Mouse (Mus musculus) lung, postnatal 0 days (tissue): ENCODE measurements around the gene Cyb5rl. TPM values are rescaled to one million over a fixed set of nuclear protein-coding genes. Genes with fewer than 3 reads are reported as not detected.

Source experiments
- ATAC-seq: fragments of 200-750 bp; cut with Nextera tagmentation; 2 replicates; pipeline ENCODE4 v1.8.0; 2017; ENCODE audit warnings: moderate library complexity
- DNase-seq: peaks from one replicate; pipeline ENCODE4 v3.0.0-alpha.2; 2016; ENCODE audit warnings: low spot score
- H3K27ac ChIP-seq: fragments of 300-500 bp; sonication (generic); 2 replicates; pipeline ENCODE4 v1.5.1; 2014; ENCODE audit warnings: antibody characterized with exemption, mild to moderate bottlenecking, low read length, mixed read lengths
- H3K27me3 ChIP-seq: fragments of 300-500 bp; sonication (generic); replicated peaks from 2 replicates; pipeline ENCODE4 v1.6.1; 2014; ENCODE audit warnings: low read length, mixed read lengths; ENCODE audit not compliant: insufficient read depth
- H3K36me3 ChIP-seq: fragments of 300-500 bp; sonication (generic); 2 replicates; pipeline ENCODE4 v1.6.1; 2014; ENCODE audit warnings: low read length, mixed read lengths; ENCODE audit not compliant: insufficient read depth
- H3K4me1 ChIP-seq: fragments of 300-500 bp; sonication (generic); 2 replicates; pipeline ENCODE4 v1.6.1; 2014; ENCODE audit warnings: antibody characterized with exemption, low read depth, low read length, mixed read lengths; ENCODE audit not compliant: insufficient read depth
- H3K4me2 ChIP-seq: fragments of 300-500 bp; sonication (generic); replicated peaks from 2 replicates; pipeline ENCODE4 v1.6.1; 2014; ENCODE audit warnings: low read depth, mild to moderate bottlenecking, low read length, moderate library complexity, mixed read lengths
- H3K4me3 ChIP-seq: fragments of 300-500 bp; sonication (generic); 2 replicates; pipeline ENCODE4 v1.5.1; 2014; ENCODE audit warnings: low read depth, low read length
- H3K9ac ChIP-seq: fragments of 300-500 bp; sonication (generic); replicated peaks from 2 replicates; pipeline ENCODE4 v1.6.1; 2014; ENCODE audit warnings: low read depth, mild to moderate bottlenecking
- H3K9me3 ChIP-seq: fragments of 300-500 bp; sonication (generic); 2 replicates; pipeline ENCODE4 v1.6.1; 2016; ENCODE audit warnings: low read length, mixed read lengths
- CTCF ChIP-seq: IDR thresholded peaks from 2 replicates; pipeline ENCODE4 v1.5.1; 2016; ENCODE audit warnings: antibody characterized with exemption, mild to moderate bottlenecking
- EP300 ChIP-seq: IDR thresholded peaks from 2 replicates; pipeline ENCODE4 v1.6.1; 2016; ENCODE audit warnings: antibody characterized with exemption, mild to moderate bottlenecking, control low read depth
- WGBS: fragments of 180-500 bp; shearing (Covaris S2); extraction: QIAGEN DNeasy Blood & Tissue Kit; methylation state at CpG from one replicate; pipeline ENCODE4 v1.1.7; 2014; 5-methylcytosine and 5-hydroxymethylcytosine counted together
- polyA plus RNA-seq: library from polyadenylated mRNA; unstranded; fragments of >200 nt; fragmentation: Nextera tagmentation; extraction: Ambion mirVana; gene quantifications from 2 replicates; pipeline ENCODE4 v1.2.1, GENCODE M21; 2015

Cyb5rl gene
- polyA plus RNA-seq, 1 experiment from 2014 or later: 5.4 TPM

- peak overlapping the region; percentile 77 for H3K27ac ChIP-seq
- no peaks in the 10 kb centered on the region for H3K27me3 ChIP-seq
- peak overlapping the region; percentile 61 for H3K4me3 ChIP-seq
- no peaks in the 10 kb centered on the region for H3K9me3 ChIP-seq
- H3K4me1 ChIP-seq: peaks cover 7% of the 10 kb centered on the region; the same call in 1 of the 2 replicates
- peak overlapping the region; percentile 96 for H3K4me2 ChIP-seq
- ATAC-seq (peak; percentile 63), DNase-seq (peak; percentile 64)
- no peak for TF ChIP-seq CTCF
- TF ChIP-seq EP300: 0 out of 2 replicates have a peak, but pooled peaks have one; percentile 21
- peaks cover 18% of the 10 kb centered on the region for H3K36me3 ChIP-seq
- 3% methylated on average over 33 of the region's 33 CpGs for WGBS
- H3K9ac ChIP-seq: peak overlapping the region; percentile 54
Measured at GRCm38 (mm10) chr4:107067151-107067840, 508 bp downstream of the Cyb5rl start.

GRCm38 (mm10) chr4:107072343-107072742, 5.6 kb downstream of the Cyb5rl start:
- Histone ChIP-seq H3K27me3 (no peaks in the 10 kb centered on the region), H3K9me3 (no peaks in the 10 kb centered on the region), H3K27ac (no peak overlapping the region), H3K36me3 (no peaks in the 10 kb centered on the region), H3K4me1 (no peaks in the 10 kb centered on the region), H3K4me3 (no peak overlapping the region), H3K9ac (no peak overlapping the region), H3K4me2 (no peak overlapping the region)
- DNase-seq: no peak
- ATAC-seq: no peak
- TF ChIP-seq EP300 (no peak), CTCF (no peak)
- 76% methylated on average over 9 of the region's 9 CpGs for WGBS

- 63% methylated on average over 5 of the region's 5 CpGs for WGBS
- no peak for DNase-seq
Measured at GRCm38 (mm10) chr4:107075456-107075855, 8.7 kb downstream of the Cyb5rl start.

GRCm38 (mm10) chr4:107078894-107079293, 12.1 kb downstream of the Cyb5rl start:
- WGBS: 67% methylated on average over 4 of the region's 4 CpGs
- H3K36me3 ChIP-seq: no peaks in the 10 kb centered on the region
- ATAC-seq (no peak), DNase-seq (no peak)
- no peak overlapping the region for H3K4me2 ChIP-seq
- TF ChIP-seq EP300 (no peak), CTCF (no peak)
- H3K4me1 ChIP-seq: no peaks in the 10 kb centered on the region
- H3K9me3 ChIP-seq: no peaks in the 10 kb centered on the region
- H3K27me3 ChIP-seq: no peaks in the 10 kb centered on the region
- H3K27ac ChIP-seq: no peak overlapping the region
- no peak overlapping the region for H3K4me3 ChIP-seq
- H3K9ac ChIP-seq: no peak overlapping the region

More at GRCm38 (mm10) chr4:107075456-107075855, 8.7 kb downstream of the Cyb5rl start:
- Histone ChIP-seq H3K27ac (no peak overlapping the region), H3K27me3 (no peaks in the 10 kb centered on the region), H3K9me3 (no peaks in the 10 kb centered on the region), H3K4me2 (no peak overlapping the region), H3K9ac (no peak overlapping the region), H3K4me1 (no peaks in the 10 kb centered on the region), H3K36me3 (no peaks in the 10 kb centered on the region), H3K4me3 (no peak overlapping the region)
- ATAC-seq: no peak
- TF ChIP-seq CTCF (no peak), EP300 (no peak)

GRCm38 (mm10) chr4:107079716-107080115, 12.9 kb downstream of the Cyb5rl start:
- H3K4me3 ChIP-seq: no peak overlapping the region
- TF ChIP-seq CTCF (no peak), EP300 (no peak)
- no peak overlapping the region for H3K4me2 ChIP-seq
- H3K27me3 ChIP-seq: no peaks in the 10 kb centered on the region
- H3K27ac ChIP-seq: no peak overlapping the region
- peak; percentile 9 for DNase-seq
- no peak for ATAC-seq
- no peaks in the 10 kb centered on the region for H3K4me1 ChIP-seq
- H3K36me3 ChIP-seq: no peaks in the 10 kb centered on the region
- H3K9ac ChIP-seq: no peak overlapping the region
- no peaks in the 10 kb centered on the region for H3K9me3 ChIP-seq

GRCm38 (mm10) chr4:107082185-107082584, 15.4 kb downstream of the Cyb5rl start:
- H3K4me1 ChIP-seq: no peaks in the 10 kb centered on the region
- no peaks in the 10 kb centered on the region for H3K27me3 ChIP-seq
- H3K9ac ChIP-seq: no peak overlapping the region
- no peaks in the 10 kb centered on the region for H3K9me3 ChIP-seq
- no peaks in the 10 kb centered on the region for H3K36me3 ChIP-seq
- H3K4me2 ChIP-seq: no peak overlapping the region
- DNase-seq (no peak), ATAC-seq (no peak)
- TF ChIP-seq EP300 (no peak), CTCF (no peak)
- no peak overlapping the region for H3K27ac ChIP-seq
- 79% methylated on average over 3 of the region's 3 CpGs for WGBS
- H3K4me3 ChIP-seq: no peak overlapping the region
